Mouse (Mus musculus): ENCODE measurements around the gene Gm8271.
"Not testable (repeated sequence)": the region's sequence is repeated elsewhere in the genome, so short reads cannot be mapped to it uniquely, and the experiment has no call there.

Gene Gm8271

GRCm38 (mm10) chr14:5185493-5185892 lies at the start of gene Gm8271:
Gene Gm8271, plus strand, starts transcription at chr14:5185793.
- DNase-seq (ENCODE audit: low spot score), result not testable (repeated sequence)

- DNase-seq (ENCODE audit: low spot score), result not testable (repeated sequence)
Measured at GRCm38 (mm10) chr14:5164235-5164634, 21.4 kb upstream of the Gm8271 start, which contains the start of gene Gm3317. Gene Gm3317, plus strand, starts transcription at chr14:5164535.
